Mouse (Mus musculus) liver, embryonic 11.5 days (tissue): Measurements from ENCODE around the gene Ccdc106. TPM values are rescaled to one million over a fixed set of nuclear protein-coding genes. Genes with fewer than 3 reads are reported as not detected.

Experiments
- ATAC-seq: fragments of 200-750 bp; cut with Nextera tagmentation; replicated peaks from 2 replicates; pipeline ENCODE4 v1.8.0; 2017; ENCODE audit warnings: moderate number of reproducible peaks, mild to moderate bottlenecking, moderate TSS enrichment, moderate library complexity; ENCODE audit not compliant: low FRiP score
- DNase-seq: peaks from one replicate; pipeline ENCODE4 v3.0.0-alpha.2; 2017; ENCODE audit warnings: low spot score
- H3K27ac ChIP-seq: fragments of 300-500 bp; sonication (generic); 2 replicates; pipeline ENCODE4 v1.5.1; 2014; ENCODE audit warnings: mild to moderate bottlenecking, low read depth, low read length, control low read depth
- H3K27me3 ChIP-seq: fragments of 300-500 bp; sonication (generic); replicated peaks from 2 replicates; pipeline ENCODE4 v1.6.1; 2014; ENCODE audit warnings: low read length, mixed read lengths; ENCODE audit not compliant: control insufficient read depth, insufficient read depth
- H3K36me3 ChIP-seq: fragments of 300-500 bp; sonication (generic); 2 replicates; pipeline ENCODE4 v1.6.1; 2014; ENCODE audit warnings: mild to moderate bottlenecking, low read length, moderate library complexity, mixed read lengths; ENCODE audit not compliant: control insufficient read depth, insufficient read depth
- H3K4me1 ChIP-seq: fragments of 300-500 bp; sonication (generic); replicated peaks from 2 replicates; pipeline ENCODE4 v1.6.1; 2014; ENCODE audit warnings: low read length, mixed read lengths; ENCODE audit not compliant: control insufficient read depth, insufficient read depth
- H3K4me2 ChIP-seq: fragments of 300-500 bp; sonication (generic); 2 replicates; pipeline ENCODE4 v1.6.1; 2014; ENCODE audit warnings: mild to moderate bottlenecking, control low read depth, moderate library complexity
- H3K4me3 ChIP-seq: fragments of 300-500 bp; sonication (generic); 2 replicates; pipeline ENCODE4 v1.5.1; 2014; ENCODE audit warnings: low read depth, low read length, control low read depth
- H3K9ac ChIP-seq: fragments of 300-500 bp; sonication (generic); 2 replicates; pipeline ENCODE4 v1.6.1; 2014; ENCODE audit warnings: low read depth, low read length, control low read depth
- H3K9me3 ChIP-seq: fragments of 300-500 bp; sonication (generic); 2 replicates; pipeline ENCODE4 v1.6.1; 2016; ENCODE audit warnings: low read length, inconsistent platforms, mixed read lengths; ENCODE audit not compliant: control insufficient read depth
- WGBS: fragments of 180-500 bp; shearing (Covaris S2); extraction: QIAGEN DNeasy Blood & Tissue Kit; methylation state at CpG from one replicate; pipeline ENCODE4 v1.1.7; 2014; 5-methylcytosine and 5-hydroxymethylcytosine counted together
- polyA plus RNA-seq: library from polyadenylated mRNA; unstranded; fragments of >200 nt; fragmentation: Nextera tagmentation; extraction: Ambion mirVana; gene quantifications from 2 replicates; pipeline ENCODE4 v1.2.1, GENCODE M21; 2014

The Ccdc106 gene
- polyA plus RNA-seq, 1 experiment from 2014 or later: 5.2 TPM

DNA sequence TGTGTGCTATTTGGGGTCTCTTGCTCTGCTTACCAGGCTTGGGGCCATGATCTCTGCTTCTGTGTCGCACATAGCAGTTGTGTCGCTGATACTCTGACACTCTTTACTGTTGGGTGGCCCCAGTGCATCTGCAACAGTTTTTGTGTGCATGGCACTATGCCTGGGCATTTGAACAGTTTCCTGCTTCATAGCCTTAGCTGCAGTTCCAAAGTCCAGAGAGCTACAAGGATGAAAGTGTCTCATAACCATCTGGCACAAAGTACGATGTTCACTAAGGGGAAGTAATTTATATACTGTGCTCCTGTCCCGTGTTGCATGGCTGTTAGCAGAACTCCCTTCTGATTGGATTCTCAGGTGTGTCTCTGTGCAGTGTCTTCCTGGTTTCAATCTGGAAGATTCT is 67.5 kb downstream of the Ccdc106 start:
- Histone ChIP-seq H3K4me2 (no peak overlapping the region), H3K4me1 (peaks cover 12% of the 10 kb centered on the region), H3K36me3 (peaks cover 65% of the 10 kb centered on the region), H3K27ac (no peak overlapping the region), H3K9ac (no peak overlapping the region), H3K9me3 (no peaks in the 10 kb centered on the region), H3K27me3 (no peaks in the 10 kb centered on the region), H3K4me3 (no peak overlapping the region)
- 83% methylated on average over 4 of the region's 4 CpGs for WGBS
- DNase-seq: no peak
- ATAC-seq: no peak

DNA sequence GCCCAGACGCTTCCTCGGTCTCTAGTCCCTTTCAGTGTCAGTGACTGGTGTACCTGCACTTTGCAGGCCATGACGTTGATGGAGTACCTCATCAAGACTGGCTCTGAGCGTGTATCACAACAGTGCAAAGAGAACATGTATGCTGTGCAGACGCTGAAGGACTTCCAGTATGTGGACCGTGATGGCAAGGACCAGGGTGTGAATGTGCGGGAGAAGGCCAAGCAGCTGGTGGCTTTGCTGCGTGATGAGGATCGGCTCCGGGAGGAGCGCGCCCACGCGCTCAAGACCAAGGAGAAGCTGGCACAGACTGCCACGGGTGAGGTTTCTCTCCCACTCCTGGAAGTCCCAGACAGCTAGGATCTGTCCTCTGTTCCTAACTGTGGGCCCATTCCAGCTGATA is 69.5 kb downstream of the Ccdc106 start:
- 0 out of 2 replicates have a peak, but pooled peaks cover 4% of the 10 kb centered on the region for H3K4me1 ChIP-seq
- ATAC-seq: no peak
- no peak overlapping the region for H3K4me2 ChIP-seq
- DNase-seq: no peak
- H3K9me3 ChIP-seq: no peaks in the 10 kb centered on the region
- no peaks in the 10 kb centered on the region for H3K27me3 ChIP-seq
- WGBS: 91% methylated on average over 15 of the region's 15 CpGs
- peaks cover 74% of the 10 kb centered on the region for H3K36me3 ChIP-seq
- no peak overlapping the region for H3K4me3 ChIP-seq
- H3K27ac ChIP-seq: no peak overlapping the region
- no peak overlapping the region for H3K9ac ChIP-seq

- Histone ChIP-seq H3K4me3 (no peak overlapping the region), H3K4me1 (0 out of 2 replicates have a peak, but pooled peaks cover 2% of the 10 kb centered on the region), H3K9me3 (no peaks in the 10 kb centered on the region), H3K36me3 (peaks cover 76% of the 10 kb centered on the region), H3K27ac (no peak overlapping the region), H3K4me2 (no peak overlapping the region), H3K9ac (no peak overlapping the region), H3K27me3 (no peaks in the 10 kb centered on the region)
- no peak for ATAC-seq
- 92% methylated on average over 15 of the region's 15 CpGs for WGBS
- no peak for DNase-seq
Observed at GRCm38 (mm10) chr7:5091008-5091728, 70.8 kb downstream of the Ccdc106 start.

DNA sequence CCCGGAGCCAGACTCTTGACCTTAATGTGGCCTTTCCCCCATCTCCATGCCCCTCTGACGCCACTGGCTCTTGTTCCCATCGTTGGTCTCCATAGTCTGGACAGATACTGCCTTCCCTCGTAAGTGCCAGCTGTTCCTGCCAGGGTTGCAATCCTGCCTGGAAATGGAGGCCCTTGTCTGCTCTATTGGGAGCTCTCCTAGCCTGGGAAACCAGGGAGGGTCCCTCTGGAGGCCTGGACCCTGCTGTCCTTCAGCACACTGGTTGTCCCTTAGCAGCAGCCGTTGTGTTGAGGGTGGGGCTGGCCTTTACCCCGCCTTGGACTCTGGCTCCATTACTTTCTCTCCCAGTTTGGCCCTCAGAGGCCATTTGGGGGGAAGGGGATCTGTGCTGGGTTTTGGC is 72.0 kb downstream of the Ccdc106 start:
- H3K9ac ChIP-seq: no peak overlapping the region
- no peak overlapping the region for H3K4me2 ChIP-seq
- ATAC-seq (no peak), DNase-seq (no peak)
- no peaks in the 10 kb centered on the region for H3K4me1 ChIP-seq
- no peak overlapping the region for H3K4me3 ChIP-seq
- H3K36me3 ChIP-seq: peaks cover 81% of the 10 kb centered on the region
- no peaks in the 10 kb centered on the region for H3K9me3 ChIP-seq
- H3K27me3 ChIP-seq: no peaks in the 10 kb centered on the region
- H3K27ac ChIP-seq: no peak overlapping the region
- WGBS: 85% methylated on average over 6 of the region's 6 CpGs

- Histone ChIP-seq H3K4me1 (no peaks in the 10 kb centered on the region), H3K9me3 (no peaks in the 10 kb centered on the region), H3K4me3 (no peak overlapping the region), H3K36me3 (peaks cover 83% of the 10 kb centered on the region), H3K27ac (no peak overlapping the region), H3K4me2 (no peak overlapping the region), H3K27me3 (no peaks in the 10 kb centered on the region), H3K9ac (no peak overlapping the region)
- ATAC-seq: no peak
- 89% methylated on average over 21 of the region's 21 CpGs for WGBS
- no peak for DNase-seq
Observed at GRCm38 (mm10) chr7:5092831-5093510, 72.6 kb downstream of the Ccdc106 start.

- no peak overlapping the region for H3K4me3 ChIP-seq
- DNase-seq (no peak), ATAC-seq (no peak)
- no peak overlapping the region for H3K4me2 ChIP-seq
- no peaks in the 10 kb centered on the region for H3K4me1 ChIP-seq
- WGBS: 86% methylated on average over 5 of the region's 5 CpGs
- H3K27ac ChIP-seq: no peak overlapping the region
- no peaks in the 10 kb centered on the region for H3K27me3 ChIP-seq
- H3K9me3 ChIP-seq: no peaks in the 10 kb centered on the region
- H3K36me3 ChIP-seq: peaks cover 46% of the 10 kb centered on the region
- H3K9ac ChIP-seq: no peak overlapping the region
Observed at GRCm38 (mm10) chr7:5098769-5099168, 78.4 kb downstream of the Ccdc106 start.

GRCm38 (mm10) chr7:5099796-5100195 is 79.4 kb downstream of the Ccdc106 start:
- H3K4me2 ChIP-seq: no peak overlapping the region
- H3K9me3 ChIP-seq: no peaks in the 10 kb centered on the region
- no peak overlapping the region for H3K9ac ChIP-seq
- ATAC-seq (no peak), DNase-seq (no peak)
- peaks cover 38% of the 10 kb centered on the region for H3K36me3 ChIP-seq
- no peak overlapping the region for H3K27ac ChIP-seq
- 76% methylated on average over 3 of the region's 3 CpGs for WGBS
- H3K4me3 ChIP-seq: no peak overlapping the region
- H3K27me3 ChIP-seq: no peaks in the 10 kb centered on the region
- H3K4me1 ChIP-seq: no peaks in the 10 kb centered on the region

GRCm38 (mm10) chr7:5101066-5101663 is 80.8 kb downstream of the Ccdc106 start:
- H3K27me3 ChIP-seq: no peaks in the 10 kb centered on the region
- peaks cover 25% of the 10 kb centered on the region for H3K36me3 ChIP-seq
- H3K4me3 ChIP-seq: no peak overlapping the region
- no peak overlapping the region for H3K9ac ChIP-seq
- DNase-seq (no peak), ATAC-seq (no peak; the same call in 1 of the 2 replicates)
- H3K4me1 ChIP-seq: no peaks in the 10 kb centered on the region
- WGBS: 68% methylated on average over 10 of the region's 10 CpGs
- no peak overlapping the region for H3K4me2 ChIP-seq
- no peaks in the 10 kb centered on the region for H3K9me3 ChIP-seq
- no peak overlapping the region for H3K27ac ChIP-seq
